8 mouse cellular contexts compared by ENCODE assay signal in genomic region chr12:84187752-84188601, GRCm38 (mm10). TPM values are rescaled to one million over a fixed set of nuclear protein-coding genes. Genes with fewer than 3 reads are reported as not detected.
A peak's percentile ranks its signal among the peaks of the same experiment; 100 is the strongest.
DNase-seq lines count a peak whose midpoint lies in the region; ATAC-seq lines count a peak whose summit lies in the region.

No protein-coding gene starts in this region.

- intact Hi-C loops in gastrocnemius, postnatal 36 days (cut with DNase I): no loop called here

- H3K4me3 ChIP-seq in lung, embryonic 15.5 days: no peak overlapping the region
- H3K4me3 ChIP-seq in heart, embryonic 14.5 days (ENCODE audit: control insufficient read depth in 1 of 2, insufficient read depth in 1 of 2, low read depth in 1 of 2, low read length in 2 of 2): no peak overlapping the region
- no peak overlapping the region for H3K4me3 ChIP-seq in liver, embryonic 13.5 days (replicated peaks)

- no peak overlapping the region; the same call in 1 of the 2 replicates for H3K4me2 ChIP-seq in lung, embryonic 15.5 days
- H3K4me2 ChIP-seq in heart, embryonic 14.5 days (ENCODE audit: low read length): peak overlapping the region; percentile 31
- no peak overlapping the region for H3K4me2 ChIP-seq in liver, embryonic 13.5 days

- WGBS in lung, embryonic 15.5 days: 52% methylated on average over 15 of the region's 15 CpGs
- 55% methylated on average over 15 of the region's 15 CpGs for WGBS in heart, embryonic 14.5 days
- 61% methylated on average over 15 of the region's 15 CpGs for WGBS in liver, embryonic 13.5 days (ENCODE audit: insufficient replicate concordance)

- peak overlapping the region; percentile 82 for H3K27ac ChIP-seq in lung, embryonic 15.5 days
- H3K27ac ChIP-seq in heart, embryonic 14.5 days (replicated peaks in 1 of 2; ENCODE audit: control insufficient read depth in 1 of 2, insufficient read depth in 1 of 2, low read depth in 2 of 2, low read length in 2 of 2): peak overlapping the region; percentile 37 to 69
- H3K27ac ChIP-seq in liver, embryonic 13.5 days: peak overlapping the region; percentile 63

- H3K4me1 ChIP-seq in lung, embryonic 15.5 days: peaks cover 79% of the 10 kb centered on the region
- peaks cover 69 to 78% of the 10 kb centered on the region in 2 experiments for H3K4me1 ChIP-seq in heart, embryonic 14.5 days (ENCODE audit: control insufficient read depth in 2 of 2, insufficient read depth in 2 of 2, low read length in 2 of 2)
- peaks cover 92% of the 10 kb centered on the region for H3K4me1 ChIP-seq in liver, embryonic 13.5 days (replicated peaks)

- no peaks in the 10 kb centered on the region for H3K27me3 ChIP-seq in lung, embryonic 15.5 days
- no peaks in the 10 kb centered on the region for H3K27me3 ChIP-seq in heart, embryonic 14.5 days (ENCODE audit: control insufficient read depth, insufficient read depth, low read length)
- no peaks in the 10 kb centered on the region for H3K27me3 ChIP-seq in liver, embryonic 13.5 days

- no peaks in the 10 kb centered on the region for H3K9me3 ChIP-seq in lung, embryonic 15.5 days
- no peaks in the 10 kb centered on the region for H3K9me3 ChIP-seq in heart, embryonic 14.5 days (ENCODE audit: control insufficient read depth, low read length)
- H3K9me3 ChIP-seq in liver, embryonic 13.5 days (replicated peaks): no peaks in the 10 kb centered on the region

- ATAC-seq in lung, embryonic 15.5 days (ENCODE audit: borderline replicate concordance, extremely low read depth, low FRiP score, low TSS enrichment): peak; percentile 33; the same call in 1 of the 2 replicates
- ATAC-seq in heart, embryonic 14.5 days (ENCODE audit: insufficient number of reproducible peaks, insufficient read depth, low FRiP score, low read depth): no peak
- no peak for ATAC-seq in liver, embryonic 13.5 days (ENCODE audit: low read depth)

- no peaks in the 10 kb centered on the region for H3K36me3 ChIP-seq in lung, embryonic 15.5 days
- H3K36me3 ChIP-seq in heart, embryonic 14.5 days (ENCODE audit: control insufficient read depth, insufficient read depth, low read length): no peaks in the 10 kb centered on the region
- peaks cover 52% of the 10 kb centered on the region for H3K36me3 ChIP-seq in liver, embryonic 13.5 days

- H3K9ac ChIP-seq in lung, embryonic 15.5 days: 0 out of 2 replicates have a peak overlapping the region, but pooled peaks have one; percentile 0
- peak overlapping the region; percentile 55 for H3K9ac ChIP-seq in heart, embryonic 14.5 days (ENCODE audit: low read length)
- H3K9ac ChIP-seq in liver, embryonic 13.5 days: peak overlapping the region; percentile 22; the same call in 1 of the 2 replicates

- no peak for DNase-seq in lung, postnatal 14 days
- peak; percentile 50 to 59 for DNase-seq in cerebellum, postnatal 25 days
- DNase-seq in liver, embryonic 13.5 days: no peak
- no peak for DNase-seq in thymus, postnatal 14 days
- DNase-seq in adrenal gland, postnatal 25 days: no peak
- DNase-seq in gastrocnemius, postnatal 36 days: no peak

RNA-seq across cellular contexts. Expression of gene Elmsan1, which starts 30.7 kb away (rescaled TPM):
- polyA plus RNA-seq in lung, embryonic 15.5 days (2015; fragmentation: Nextera tagmentation; extraction: Ambion mirVana): 11.7 and 12.5 TPM in 2 replicates
- polyA plus RNA-seq in heart, embryonic 14.5 days (2014; fragmentation: Nextera tagmentation; extraction: Ambion mirVana): 7.1 and 7.4 TPM in 2 replicates
- polyA plus RNA-seq in liver, embryonic 13.5 days (2015; fragmentation: Nextera tagmentation; extraction: Ambion mirVana): 3.7 and 4.4 TPM in 2 replicates
- 22.3 and 32.8 TPM in 2 replicates for total RNA-seq in adrenal gland, postnatal 25 days (2021)
- 10 to 100 TPM in 1 of 2 experiments, 1 to 10 TPM in 1; 6.5 to 10.4 TPM for total RNA-seq in gastrocnemius, postnatal 36 days (2021)

RNA-seq across cellular contexts. Expression of gene Pnma1, which starts 39.7 kb away (rescaled TPM):
- 1.8 TPM in 2 replicates for polyA plus RNA-seq in lung, embryonic 15.5 days (2015; fragmentation: Nextera tagmentation; extraction: Ambion mirVana)
- 0.43 and 0.68 TPM in 2 replicates for polyA plus RNA-seq in heart, embryonic 14.5 days (2014; fragmentation: Nextera tagmentation; extraction: Ambion mirVana)
- polyA plus RNA-seq in liver, embryonic 13.5 days (2015; fragmentation: Nextera tagmentation; extraction: Ambion mirVana): 0.14 TPM in 1 of 2 replicates, not detected in the other
- total RNA-seq in adrenal gland, postnatal 25 days (2021): 0.64 TPM in 1 of 2 replicates, not detected in the other
- total RNA-seq in gastrocnemius, postnatal 36 days (2021): under 1 TPM; 0.15 to 0.18 TPM

Comparison
In these comparisons a context has a peak if more than half of its experiments do, and no peak if none do; other contexts are left out.
1. H3K9ac ChIP-seq: peak in every context shown above with its lines; median percentile 55 in heart, embryonic 14.5 days; 22 in liver, embryonic 13.5 days; 0 in lung, embryonic 15.5 days.
2. DNase-seq: peak in cerebellum, postnatal 25 days (2 of 2); none in lung, postnatal 14 days (single experiment), liver, embryonic 13.5 days (single experiment), thymus, postnatal 14 days (single experiment), adrenal gland, postnatal 25 days (single experiment) and gastrocnemius, postnatal 36 days (0 of 2).
3. Peak in every context shown above with its lines, with median percentiles within 50 percentile points of each other: H3K27ac ChIP-seq.